Comparison of ENCODE assay signal across 8 mouse cellular contexts in the genomic region with DNA sequence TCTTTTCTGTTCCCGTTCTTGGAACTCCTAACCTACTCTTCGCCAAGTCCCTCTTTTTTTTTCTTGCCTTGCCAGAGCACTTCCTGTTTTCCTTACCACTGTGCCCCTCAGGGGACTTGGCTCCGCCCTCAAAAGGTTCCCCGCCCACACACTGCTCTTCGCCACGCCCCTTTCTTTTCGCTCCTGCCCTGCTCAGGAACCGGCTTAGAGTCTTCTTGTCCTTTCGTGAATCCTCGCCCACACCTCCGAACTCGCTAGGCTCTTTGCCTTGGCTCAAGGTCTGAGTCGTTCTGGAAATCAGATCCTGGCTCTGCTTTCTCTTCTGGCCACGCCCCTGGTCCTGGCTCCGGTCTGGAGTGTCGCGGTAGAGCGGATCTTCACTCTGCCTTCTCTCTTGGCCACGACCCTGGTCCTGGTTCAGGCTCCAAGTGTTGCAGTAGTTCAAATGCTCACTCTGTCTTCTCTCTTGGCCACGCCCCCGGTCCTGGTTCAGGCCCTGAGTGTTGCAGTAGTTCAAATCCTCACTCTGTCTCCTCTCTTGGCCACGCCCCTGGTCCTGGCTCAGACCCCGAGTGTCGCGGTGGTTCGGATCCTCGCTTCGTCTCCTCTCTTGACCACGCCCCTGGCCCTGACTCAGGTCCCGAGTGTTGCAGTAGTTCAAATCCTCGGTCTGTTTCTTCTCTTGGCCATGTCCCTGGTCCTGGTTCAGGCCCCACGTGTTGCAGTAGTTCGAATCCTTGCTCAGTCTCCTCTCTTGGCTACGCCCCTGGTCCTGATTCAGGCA. TPM values are rescaled to one million over a fixed set of nuclear protein-coding genes. Genes with fewer than 3 reads are reported as not detected.
DNase-seq lines count a peak whose midpoint lies in the region; ATAC-seq and TF ChIP-seq lines count a peak whose summit lies in the region.

No protein-coding gene starts in this region.

- peak; percentile 26 for DNase-seq in c-Kit-negative CD71-positive TER-119-positive erythroid progenitor cells, embryonic 14.5 days (ENCODE audit: low read depth, low spot score)
- peak; percentile 79 for DNase-seq in forebrain, embryonic 11.5 days (ENCODE audit: low spot score)
- peak; percentile 66 for DNase-seq in heart, postnatal 0 days (ENCODE audit: low spot score)
- peak; percentile 88 to 93 for DNase-seq in kidney, postnatal 4 days
- DNase-seq in lung, adult 2 months = peak; percentile 90
- peak; percentile 89 for DNase-seq in thymus, postnatal 14 days

- peak overlapping the region; percentile 67 for H3K4me3 ChIP-seq in ES-Bruce4 (ENCODE audit: low read depth, low read length)
- peak overlapping the region; percentile 21 for H3K4me3 ChIP-seq in forebrain, embryonic 11.5 days (ENCODE audit: low read depth, low read length)
- peak overlapping the region; percentile 47 for H3K4me3 ChIP-seq in heart, postnatal 0 days (ENCODE audit: low read depth, low read length)
- H3K4me3 ChIP-seq in lung, adult 2 months (replicated peaks; ENCODE audit: extremely low read depth, low read depth, low read length) = peak overlapping the region; percentile 64
- H3K4me3 ChIP-seq in neural tube, embryonic 15.5 days (replicated peaks) = peak overlapping the region; percentile 34

- H3K4me2 ChIP-seq in forebrain, embryonic 11.5 days (ENCODE audit: low read depth, low read length, severe bottlenecking) = peak overlapping the region; percentile 48
- peak overlapping the region; percentile 50 for H3K4me2 ChIP-seq in heart, postnatal 0 days (ENCODE audit: low read depth, low read length)
- H3K4me2 ChIP-seq in neural tube, embryonic 15.5 days = peak overlapping the region; percentile 54

- no peak for TF ChIP-seq POLR2A in ES-Bruce4 (IDR thresholded peaks at IDR 0.05; ENCODE audit: insufficient read depth, low read length)
- TF ChIP-seq POLR2A in lung, adult 2 months (IDR thresholded peaks at IDR 0.05; ENCODE audit: borderline replicate concordance, extremely low read depth, low read depth, low read length) = peak; percentile 69; the same call in 1 of the 2 replicates

- H3K4me1 ChIP-seq in ES-Bruce4 (ENCODE audit: control insufficient read depth, insufficient read depth, low read length) = no peaks in the 10 kb centered on the region
- H3K4me1 ChIP-seq in forebrain, embryonic 11.5 days (replicated peaks; ENCODE audit: control insufficient read depth, insufficient read depth, low read length) = no peaks in the 10 kb centered on the region
- H3K4me1 ChIP-seq in heart, postnatal 0 days (ENCODE audit: control insufficient read depth, insufficient read depth) = peaks cover 6% of the 10 kb centered on the region
- H3K4me1 ChIP-seq in lung, adult 2 months (ENCODE audit: control insufficient read depth, insufficient read depth, low read length) = 0 out of 2 replicates have a peak, but pooled peaks cover 4% of the 10 kb centered on the region
- peaks cover 19% of the 10 kb centered on the region for H3K4me1 ChIP-seq in neural tube, embryonic 15.5 days

- H3K27ac ChIP-seq in ES-Bruce4 (ENCODE audit: insufficient read depth, low read length) = peak overlapping the region; percentile 79
- H3K27ac ChIP-seq in forebrain, embryonic 11.5 days (ENCODE audit: low read depth, low read length) = no peak overlapping the region
- peak overlapping the region; percentile 76 for H3K27ac ChIP-seq in heart, postnatal 0 days (ENCODE audit: low read depth)
- no peak overlapping the region for H3K27ac ChIP-seq in neural tube, embryonic 15.5 days (replicated peaks)

- 5% methylated on average over 34 of the region's 34 CpGs for WGBS in forebrain, embryonic 11.5 days
- WGBS in heart, postnatal 0 days = 5% methylated on average over 34 of the region's 34 CpGs
- WGBS in lung, adult 2 months = 5% methylated on average over 34 of the region's 34 CpGs
- 4% methylated on average over 34 of the region's 34 CpGs for WGBS in neural tube, embryonic 15.5 days

- peak; percentile 67 for ATAC-seq in forebrain, embryonic 11.5 days (replicated peaks; ENCODE audit: low FRiP score)
- ATAC-seq in heart, postnatal 0 days (ENCODE audit: insufficient read depth, low read depth) = peak; percentile 83
- ATAC-seq in neural tube, embryonic 15.5 days (ENCODE audit: low FRiP score) = peak; percentile 54

- H3K9ac ChIP-seq in ES-Bruce4 (ENCODE audit: low read depth, poor library complexity, severe bottlenecking) = peak overlapping the region; percentile 12
- H3K9ac ChIP-seq in forebrain, embryonic 11.5 days (ENCODE audit: low read length) = no peak overlapping the region; the same call in 1 of the 2 replicates
- peak overlapping the region; percentile 15 for H3K9ac ChIP-seq in heart, postnatal 0 days (replicated peaks; ENCODE audit: low read depth, low read length)
- no peak overlapping the region for H3K9ac ChIP-seq in neural tube, embryonic 15.5 days (replicated peaks)

- TF ChIP-seq CTCF in ES-Bruce4 (IDR thresholded peaks at IDR 0.05; ENCODE audit: low read depth, low read length) = no peak
- no peak for TF ChIP-seq CTCF in heart, postnatal 0 days (IDR thresholded peaks at IDR 0.05; ENCODE audit: low read depth)
- no peak for TF ChIP-seq CTCF in lung, adult 2 months (IDR thresholded peaks at IDR 0.05; ENCODE audit: insufficient read depth, low read length)

- TF ChIP-seq EP300 in ES-Bruce4 (IDR thresholded peaks at IDR 0.05; ENCODE audit: insufficient read depth, low read depth, low read length) = no peak
- no peak for TF ChIP-seq EP300 in heart, postnatal 0 days (IDR thresholded peaks at IDR 0.05; ENCODE audit: low read depth)

- H3K9me3 ChIP-seq in ES-Bruce4 (replicated peaks; ENCODE audit: control insufficient read depth, insufficient read depth, low read length, poor library complexity, severe bottlenecking) = no peaks in the 10 kb centered on the region
- no peaks in the 10 kb centered on the region for H3K9me3 ChIP-seq in forebrain, embryonic 11.5 days (ENCODE audit: control insufficient read depth, low read length)
- H3K9me3 ChIP-seq in heart, postnatal 0 days (replicated peaks; ENCODE audit: control insufficient read depth, low read length) = 0 out of 2 replicates have a peak, but pooled peaks cover 15% of the 10 kb centered on the region
- H3K9me3 ChIP-seq in neural tube, embryonic 15.5 days (replicated peaks) = no peaks in the 10 kb centered on the region

- no peaks in the 10 kb centered on the region for H3K36me3 ChIP-seq in ES-Bruce4 (ENCODE audit: control insufficient read depth, insufficient read depth, low read length, poor library complexity, severe bottlenecking)
- no peaks in the 10 kb centered on the region for H3K36me3 ChIP-seq in forebrain, embryonic 11.5 days (ENCODE audit: control insufficient read depth, insufficient read depth, low read length)
- no peaks in the 10 kb centered on the region for H3K36me3 ChIP-seq in heart, postnatal 0 days (replicated peaks; ENCODE audit: control insufficient read depth, insufficient read depth, low read length)
- no peaks in the 10 kb centered on the region for H3K36me3 ChIP-seq in neural tube, embryonic 15.5 days

- H3K27me3 ChIP-seq in ES-Bruce4 (ENCODE audit: control insufficient read depth, insufficient read depth, low read length, poor library complexity, severe bottlenecking) = no peaks in the 10 kb centered on the region
- H3K27me3 ChIP-seq in forebrain, embryonic 11.5 days (ENCODE audit: control insufficient read depth, insufficient read depth, low read length) = peaks cover 12% of the 10 kb centered on the region
- peaks cover 16% of the 10 kb centered on the region for H3K27me3 ChIP-seq in heart, postnatal 0 days (ENCODE audit: control insufficient read depth, insufficient read depth, low read length)
- peaks cover 8% of the 10 kb centered on the region; the same call in 1 of the 2 replicates for H3K27me3 ChIP-seq in neural tube, embryonic 15.5 days (replicated peaks)

RNA-seq across cellular contexts. Expression of a gene that starts 2.2 kb away (rescaled TPM):
- 27.3 and 31.3 TPM in 2 replicates for polyA plus RNA-seq in ES-Bruce4 (2011; ENCODE audit: insufficient read depth, insufficient read length, low read depth, missing spikeins)
- 0.12 and 0.43 TPM in 2 replicates for polyA plus RNA-seq in forebrain, embryonic 11.5 days (2014; fragmentation: Nextera tagmentation; extraction: Ambion mirVana)
- total RNA-seq in heart, postnatal 0 days (2014; rRNA removed; ENCODE audit: low replicate concordance) = 1.2 TPM in 1 of 2 replicates, not detected in the other
- polyA plus RNA-seq in heart, postnatal 0 days (2015; fragmentation: Nextera tagmentation; extraction: Ambion mirVana) = 0.14 TPM in 2 replicates
- polyA plus RNA-seq in lung, adult 2 months (2012; rRNA removed) = 3.4 and 3.9 TPM in 2 replicates
- 1.9 and 4.4 TPM in 2 replicates for polyA plus RNA-seq in neural tube, embryonic 15.5 days (2015; fragmentation: Nextera tagmentation; extraction: Ambion mirVana)

RNA-seq across cellular contexts. Expression of a gene that starts 20.7 kb away (rescaled TPM):
- 7.0 and 7.1 TPM in 2 replicates for polyA plus RNA-seq in ES-Bruce4 (2011; ENCODE audit: insufficient read depth, insufficient read length, low read depth, missing spikeins)
- polyA plus RNA-seq in forebrain, embryonic 11.5 days (2014; fragmentation: Nextera tagmentation; extraction: Ambion mirVana) = 0.19 and 0.21 TPM in 2 replicates
- 6.3 and 27.4 TPM in 2 replicates for total RNA-seq in heart, postnatal 0 days (2014; rRNA removed; ENCODE audit: low replicate concordance)
- polyA plus RNA-seq in heart, postnatal 0 days (2015; fragmentation: Nextera tagmentation; extraction: Ambion mirVana) = 0.88 and 0.96 TPM in 2 replicates
- 30.6 and 41.5 TPM in 2 replicates for polyA plus RNA-seq in lung, adult 2 months (2012; rRNA removed)
- 0.54 and 1.4 TPM in 2 replicates for polyA plus RNA-seq in neural tube, embryonic 15.5 days (2015; fragmentation: Nextera tagmentation; extraction: Ambion mirVana)

RNA-seq across cellular contexts. Expression of a gene that starts 26.5 kb away (rescaled TPM):
- 50.9 and 55.2 TPM in 2 replicates for polyA plus RNA-seq in ES-Bruce4 (2011; ENCODE audit: insufficient read depth, insufficient read length, low read depth, missing spikeins)
- 78.9 and 86.2 TPM in 2 replicates for polyA plus RNA-seq in forebrain, embryonic 11.5 days (2014; fragmentation: Nextera tagmentation; extraction: Ambion mirVana)
- total RNA-seq in heart, postnatal 0 days (2014; rRNA removed; ENCODE audit: low replicate concordance) = 174 and 194 TPM in 2 replicates
- polyA plus RNA-seq in heart, postnatal 0 days (2015; fragmentation: Nextera tagmentation; extraction: Ambion mirVana) = 121 and 125 TPM in 2 replicates
- 182 and 190 TPM in 2 replicates for polyA plus RNA-seq in lung, adult 2 months (2012; rRNA removed)
- polyA plus RNA-seq in neural tube, embryonic 15.5 days (2015; fragmentation: Nextera tagmentation; extraction: Ambion mirVana) = 112 and 113 TPM in 2 replicates

RNA-seq across cellular contexts. Expression of a gene that starts 31.1 kb away (rescaled TPM):
- polyA plus RNA-seq in ES-Bruce4 (2011; ENCODE audit: insufficient read depth, insufficient read length, low read depth, missing spikeins) = 223 and 242 TPM in 2 replicates
- polyA plus RNA-seq in forebrain, embryonic 11.5 days (2014; fragmentation: Nextera tagmentation; extraction: Ambion mirVana) = 291 and 297 TPM in 2 replicates
- 296 and 383 TPM in 2 replicates for total RNA-seq in heart, postnatal 0 days (2014; rRNA removed; ENCODE audit: low replicate concordance)
- polyA plus RNA-seq in heart, postnatal 0 days (2015; fragmentation: Nextera tagmentation; extraction: Ambion mirVana) = 250 and 255 TPM in 2 replicates
- polyA plus RNA-seq in lung, adult 2 months (2012; rRNA removed) = 93.5 and 165 TPM in 2 replicates
- polyA plus RNA-seq in neural tube, embryonic 15.5 days (2015; fragmentation: Nextera tagmentation; extraction: Ambion mirVana) = 266 and 278 TPM in 2 replicates

RNA-seq across cellular contexts. Expression of a gene that starts 36.7 kb away (rescaled TPM):
- polyA plus RNA-seq in ES-Bruce4 (2011; ENCODE audit: insufficient read depth, insufficient read length, low read depth, missing spikeins) = 33.6 and 34.1 TPM in 2 replicates
- 1.8 and 5.7 TPM in 2 replicates for polyA plus RNA-seq in forebrain, embryonic 11.5 days (2014; fragmentation: Nextera tagmentation; extraction: Ambion mirVana)
- 0.42 and 1.5 TPM in 2 replicates for total RNA-seq in heart, postnatal 0 days (2014; rRNA removed; ENCODE audit: low replicate concordance)
- polyA plus RNA-seq in heart, postnatal 0 days (2015; fragmentation: Nextera tagmentation; extraction: Ambion mirVana) = 11.8 and 14.0 TPM in 2 replicates
- polyA plus RNA-seq in lung, adult 2 months (2012; rRNA removed) = 7.9 and 12.6 TPM in 2 replicates
- polyA plus RNA-seq in neural tube, embryonic 15.5 days (2015; fragmentation: Nextera tagmentation; extraction: Ambion mirVana) = 1.4 and 12.8 TPM in 2 replicates

Comparison
In these comparisons a context has a peak if more than half of its experiments do, and no peak if none do; other contexts are left out.
1. H3K27ac ChIP-seq: peak in ES-Bruce4 (single experiment) and heart, postnatal 0 days (single experiment); none in forebrain, embryonic 11.5 days (single experiment) and neural tube, embryonic 15.5 days (single experiment).
2. H3K9ac ChIP-seq: peak in ES-Bruce4 (single experiment) and heart, postnatal 0 days (single experiment); none in forebrain, embryonic 11.5 days (single experiment) and neural tube, embryonic 15.5 days (single experiment).
3. DNase-seq: peak in every context shown above with its lines; median percentile 90 in kidney, postnatal 4 days; 90 in lung, adult 2 months; 89 in thymus, postnatal 14 days; 79 in forebrain, embryonic 11.5 days; 66 in heart, postnatal 0 days; 26 in c-Kit-negative CD71-positive TER-119-positive erythroid progenitor cells, embryonic 14.5 days.
4. Peak in every context shown above with its lines, with median percentiles within 50 percentile points of each other: H3K4me3 ChIP-seq, ATAC-seq and H3K4me2 ChIP-seq.